Mouse (Mus musculus): ENCODE measurements around the gene Ets1. TPM values are rescaled to one million over a fixed set of nuclear protein-coding genes. Genes with fewer than 3 reads are reported as not detected.

The Ets1 gene
- polyA plus RNA-seq, 1 experiment from 2014 or later = 17.6 TPM

- H3K4me2 ChIP-seq = peak overlapping the region; percentile 17
- H3K4me1 ChIP-seq = peaks cover 9% of the 10 kb centered on the region; the same call in 1 of the 2 replicates
- H3K4me3 ChIP-seq (replicated peaks) = no peak overlapping the region
- no peak for ATAC-seq (ENCODE audit: low FRiP score)
- H3K9ac ChIP-seq (replicated peaks) = no peak overlapping the region
- 73% methylated on average over 8 of the region's 8 CpGs for WGBS
- H3K9me3 ChIP-seq (replicated peaks) = no peaks in the 10 kb centered on the region
- no peaks in the 10 kb centered on the region for H3K36me3 ChIP-seq
- peaks cover 47% of the 10 kb centered on the region for H3K27me3 ChIP-seq (replicated peaks)
- H3K27ac ChIP-seq (replicated peaks) = no peak overlapping the region
Measured at GRCm38 (mm10) chr9:32699391-32699841, 63.4 kb downstream of the Ets1 start.

- Histone ChIP-seq H3K4me1 (peaks cover 5% of the 10 kb centered on the region; the same call in 1 of the 2 replicates), H3K9me3 (replicated peaks) (no peaks in the 10 kb centered on the region), H3K4me2 (peak overlapping the region; percentile 17; the same call in 1 of the 2 replicates), H3K9ac (replicated peaks) (no peak overlapping the region), H3K27ac (replicated peaks) (no peak overlapping the region), H3K36me3 (no peaks in the 10 kb centered on the region), H3K4me3 (replicated peaks) (no peak overlapping the region), H3K27me3 (replicated peaks) (peaks cover 38% of the 10 kb centered on the region)
- ATAC-seq (ENCODE audit: low FRiP score) = no peak
- WGBS = 75% methylated on average over 7 of the region's 7 CpGs
Measured at GRCm38 (mm10) chr9:32700091-32700905, 64.3 kb downstream of the Ets1 start.

- peak overlapping the region; percentile 11 for H3K4me2 ChIP-seq
- 85% methylated on average over 20 of the region's 20 CpGs for WGBS
- H3K9ac ChIP-seq (replicated peaks) = no peak overlapping the region
- ATAC-seq (ENCODE audit: low FRiP score) = no peak
- H3K27me3 ChIP-seq (replicated peaks) = peaks cover 33% of the 10 kb centered on the region
- no peaks in the 10 kb centered on the region for H3K9me3 ChIP-seq (replicated peaks)
- peaks cover under 1% of the 10 kb centered on the region; the same call in 1 of the 2 replicates for H3K4me1 ChIP-seq
- no peak overlapping the region for H3K27ac ChIP-seq (replicated peaks)
- no peak overlapping the region for H3K4me3 ChIP-seq (replicated peaks)
- H3K36me3 ChIP-seq = no peaks in the 10 kb centered on the region
Measured at GRCm38 (mm10) chr9:32701126-32701997, 65.3 kb downstream of the Ets1 start.

- Histone ChIP-seq H3K36me3 (no peaks in the 10 kb centered on the region), H3K4me3 (replicated peaks) (no peak overlapping the region), H3K4me2 (no peak overlapping the region), H3K27me3 (replicated peaks) (peaks cover 28% of the 10 kb centered on the region), H3K27ac (replicated peaks) (no peak overlapping the region), H3K9me3 (replicated peaks) (no peaks in the 10 kb centered on the region), H3K4me1 (no peaks in the 10 kb centered on the region; the same call in 1 of the 2 replicates), H3K9ac (replicated peaks) (no peak overlapping the region)
- WGBS = 91% methylated on average over 2 of the region's 2 CpGs
- ATAC-seq (ENCODE audit: low FRiP score) = no peak
Measured at GRCm38 (mm10) chr9:32701998-32702305, 65.9 kb downstream of the Ets1 start.

- Histone ChIP-seq H3K36me3 (no peaks in the 10 kb centered on the region), H3K4me3 (replicated peaks) (no peak overlapping the region), H3K9ac (replicated peaks) (no peak overlapping the region), H3K27ac (replicated peaks) (no peak overlapping the region), H3K27me3 (replicated peaks) (peaks cover 20% of the 10 kb centered on the region), H3K4me1 (no peaks in the 10 kb centered on the region), H3K4me2 (no peak overlapping the region), H3K9me3 (replicated peaks) (no peaks in the 10 kb centered on the region)
- ATAC-seq (ENCODE audit: low FRiP score) = no peak
- WGBS = 66% methylated on average over 4 of the region's 4 CpGs
Measured at GRCm38 (mm10) chr9:32702836-32703395, 66.9 kb downstream of the Ets1 start.

- Histone ChIP-seq H3K9me3 (replicated peaks) (no peaks in the 10 kb centered on the region), H3K4me2 (no peak overlapping the region), H3K27me3 (replicated peaks) (peaks cover 14% of the 10 kb centered on the region), H3K9ac (replicated peaks) (no peak overlapping the region), H3K36me3 (no peaks in the 10 kb centered on the region), H3K4me3 (replicated peaks) (no peak overlapping the region), H3K27ac (replicated peaks) (no peak overlapping the region), H3K4me1 (no peaks in the 10 kb centered on the region)
- no peak for ATAC-seq (ENCODE audit: low FRiP score)
- 73% methylated on average over 7 of the region's 7 CpGs for WGBS
Measured at GRCm38 (mm10) chr9:32703976-32704745, 68.1 kb downstream of the Ets1 start.

- Histone ChIP-seq H3K4me2 (no peak overlapping the region), H3K27me3 (replicated peaks) (peaks cover 6% of the 10 kb centered on the region), H3K4me3 (replicated peaks) (no peak overlapping the region), H3K9me3 (replicated peaks) (no peaks in the 10 kb centered on the region), H3K9ac (replicated peaks) (no peak overlapping the region), H3K4me1 (no peaks in the 10 kb centered on the region), H3K27ac (replicated peaks) (no peak overlapping the region), H3K36me3 (no peaks in the 10 kb centered on the region)
- ATAC-seq (ENCODE audit: low FRiP score) = no peak
- WGBS = 80% methylated on average over 9 of the region's 9 CpGs
Measured at GRCm38 (mm10) chr9:32705827-32706478, 69.9 kb downstream of the Ets1 start.

GRCm38 (mm10) chr9:32707436-32707835, 71.4 kb downstream of the Ets1 start:
- no peak overlapping the region for H3K27ac ChIP-seq (replicated peaks)
- H3K4me3 ChIP-seq (replicated peaks) = no peak overlapping the region
- H3K9ac ChIP-seq (replicated peaks) = no peak overlapping the region
- H3K27me3 ChIP-seq (replicated peaks) = peaks cover 3% of the 10 kb centered on the region
- H3K9me3 ChIP-seq (replicated peaks) = no peaks in the 10 kb centered on the region
- 52% methylated on average over 3 of the region's 3 CpGs for WGBS
- peaks cover 4% of the 10 kb centered on the region; the same call in 1 of the 2 replicates for H3K4me1 ChIP-seq
- no peak for ATAC-seq (ENCODE audit: low FRiP score)
- no peaks in the 10 kb centered on the region for H3K36me3 ChIP-seq
- H3K4me2 ChIP-seq = no peak overlapping the region

- H3K36me3 ChIP-seq = no peaks in the 10 kb centered on the region
- no peak overlapping the region for H3K9ac ChIP-seq (replicated peaks)
- no peak overlapping the region for H3K4me3 ChIP-seq (replicated peaks)
- H3K9me3 ChIP-seq (replicated peaks) = no peaks in the 10 kb centered on the region
- WGBS = 87% methylated on average over 6 of the region's 6 CpGs
- no peak overlapping the region for H3K27ac ChIP-seq (replicated peaks)
- no peak for ATAC-seq (ENCODE audit: low FRiP score)
- H3K4me2 ChIP-seq = no peak overlapping the region
- peaks cover 7% of the 10 kb centered on the region for H3K27me3 ChIP-seq (replicated peaks)
- peaks cover 6% of the 10 kb centered on the region for H3K4me1 ChIP-seq
Measured at GRCm38 (mm10) chr9:32708491-32708890, 72.5 kb downstream of the Ets1 start.

GRCm38 (mm10) chr9:32709359-32709758, 73.3 kb downstream of the Ets1 start:
- no peaks in the 10 kb centered on the region for H3K36me3 ChIP-seq
- H3K4me2 ChIP-seq = no peak overlapping the region
- H3K27ac ChIP-seq (replicated peaks) = no peak overlapping the region
- no peaks in the 10 kb centered on the region for H3K9me3 ChIP-seq (replicated peaks)
- H3K27me3 ChIP-seq (replicated peaks) = peaks cover 13% of the 10 kb centered on the region
- WGBS = 38% methylated on average over 5 of the region's 5 CpGs
- H3K9ac ChIP-seq (replicated peaks) = no peak overlapping the region
- no peak overlapping the region for H3K4me3 ChIP-seq (replicated peaks)
- H3K4me1 ChIP-seq = peaks cover 14% of the 10 kb centered on the region
- no peak for ATAC-seq (ENCODE audit: low FRiP score)
